Mouse (Mus musculus): Measurements from ENCODE around the gene Inafm1. TPM values are rescaled to one million over a fixed set of nuclear protein-coding genes. Genes with fewer than 3 reads are reported as not detected.
A peak's percentile ranks its signal among the peaks of the same experiment; 100 is the strongest.
"Not testable (repeated sequence)": the region's sequence is repeated elsewhere in the genome, so short reads cannot be mapped to it uniquely, and the experiment has no call there.

Gene Inafm1
- total and polyA plus RNA-seq, 3 experiments = 1.5 to 9.5 (median 7.4) TPM

GRCm38 (mm10) chr7:16255963-16256362 lies 17.5 kb downstream of the Inafm1 start:
- H3K4me2 ChIP-seq (ENCODE audit: insufficient read depth, low read depth, poor library complexity, severe bottlenecking); H3K27me3 ChIP-seq (replicated peaks); dilution Hi-C loops (cut with MboI; ENCODE audit: extremely low pct_ligation_motif_present, extremely low pct_unique_long_range_greater_than_20kb, low sequenced_read_pairs); H3K9ac ChIP-seq (ENCODE audit: insufficient read depth, low read depth); H3K9me3 ChIP-seq (replicated peaks; ENCODE audit: low read length); DNase-seq (ENCODE audit: extremely low read depth); H3K36me3 ChIP-seq (replicated peaks in 1 of 2; ENCODE audit: control insufficient read depth in 1 of 2, insufficient read depth in 1 of 2, low read length in 1 of 2); H3K79me2 ChIP-seq (replicated peaks; ENCODE audit: control insufficient read depth, extremely low read depth, insufficient read depth, poor library complexity, severe bottlenecking); H3K27ac ChIP-seq (ENCODE audit: insufficient read depth, low read depth); H3K4me3 ChIP-seq (replicated peaks in 1 of 3; ENCODE audit: low read depth in 2 of 3, low read length in 2 of 3, poor library complexity in 1 of 3): not testable (repeated sequence)
- H3K4me1 ChIP-seq (ENCODE audit: control insufficient read depth in 1 of 2, insufficient read depth in 2 of 2) = peaks cover under 1 to 23% of the 10 kb centered on the region in 2 experiments
- TF ChIP-seq CTCF (conservative IDR thresholded peaks at IDR 0.05 in 1 of 2, IDR thresholded peaks at IDR 0.05 in 1 of 2; ENCODE audit: low read depth in 2 of 2, low read length in 2 of 2) (peak in 1 of 2 experiments; percentile 15; a peak in 1 of 4 replicates), TBP (conservative IDR thresholded peaks at IDR 0.05; ENCODE audit: low read depth, low read length) (0 out of 2 replicates have a peak, but pooled peaks have one; percentile 84)
- in situ Hi-C loops (cut with MboI; ENCODE audit: low pct_ligation_motif_present, low pct_unique_long_range_greater_than_20kb, low sequenced_read_pairs) = loop anchor here (10.0 to 25.0 kb wide), 2 partner anchors 61 to 194 kb away; partner anchors contain the start of gene Zfp541

- no peak overlapping the region for H3K4me3 ChIP-seq (replicated peaks in 1 of 3; ENCODE audit: low read depth in 2 of 3, low read length in 2 of 3, poor library complexity in 1 of 3)
- TF ChIP-seq KAT2A (IDR thresholded peaks at IDR 0.05; ENCODE audit: insufficient replicate concordance, low read length) = 0 out of 2 replicates have a peak, but pooled peaks have one; percentile 56
- peak; percentile 71 for TF ChIP-seq BHLHE40 (IDR thresholded peaks at IDR 0.05; ENCODE audit: low read depth, low read length)
- TF ChIP-seq ETS1 (conservative IDR thresholded peaks at IDR 0.05; ENCODE audit: low read depth, low read length) = peak; percentile 62
- TF ChIP-seq ZMIZ1 (IDR thresholded peaks at IDR 0.05; ENCODE audit: low read depth, low read length) = no peak
- TF ChIP-seq MAX (IDR thresholded peaks at IDR 0.05; ENCODE audit: low read length) = no peak
- TF ChIP-seq EP300 (IDR thresholded peaks at IDR 0.05; ENCODE audit: low read length) = peak; percentile 47; the same call in 1 of the 2 replicates
- no peak for TF ChIP-seq USF1 (IDR thresholded peaks at IDR 0.05; ENCODE audit: low read depth, low read length)
- no peak for TF ChIP-seq PAX5 (IDR thresholded peaks at IDR 0.05; ENCODE audit: low read length)
- TF ChIP-seq NELFE (IDR thresholded peaks at IDR 0.05; ENCODE audit: low read depth, low read length) = no peak
- peak; percentile 29; the same call in 1 of the 2 replicates for TF ChIP-seq IRF4 (IDR thresholded peaks at IDR 0.05; ENCODE audit: low read depth, low read length)
- TF ChIP-seq TCF12 (IDR thresholded peaks at IDR 0.05; ENCODE audit: low read depth, low read length) = 0 out of 2 replicates have a peak, but pooled peaks have one; percentile 18
- 0 out of 2 replicates have a peak, but pooled peaks have one; percentile 27 for TF ChIP-seq MAFK (IDR thresholded peaks at IDR 0.05; ENCODE audit: insufficient replicate concordance, low read length)
- dilution Hi-C loops (cut with MboI; ENCODE audit: extremely low pct_ligation_motif_present, extremely low pct_unique_long_range_greater_than_20kb, low sequenced_read_pairs) (no loop called here), in situ Hi-C loops (cut with MboI; ENCODE audit: low pct_ligation_motif_present, low pct_unique_long_range_greater_than_20kb, low sequenced_read_pairs) (loop anchor here (10.0 to 25.0 kb wide), 2 partner anchors 59 to 192 kb away; partner anchors contain the start of gene Zfp541)
- H3K27ac ChIP-seq (ENCODE audit: insufficient read depth, low read depth) = no peak overlapping the region
- no peaks in the 10 kb centered on the region for H3K36me3 ChIP-seq (replicated peaks in 1 of 2; ENCODE audit: control insufficient read depth in 1 of 2, insufficient read depth in 1 of 2, low read length in 1 of 2)
- H3K9ac ChIP-seq (ENCODE audit: insufficient read depth, low read depth) = no peak overlapping the region
- no peaks in the 10 kb centered on the region for H3K79me2 ChIP-seq (replicated peaks; ENCODE audit: control insufficient read depth, extremely low read depth, insufficient read depth, poor library complexity, severe bottlenecking)
- no peaks in the 10 kb centered on the region for H3K27me3 ChIP-seq (replicated peaks)
- peaks cover 5 to 28% of the 10 kb centered on the region in 2 experiments for H3K4me1 ChIP-seq (ENCODE audit: control insufficient read depth in 1 of 2, insufficient read depth in 2 of 2)
- H3K4me2 ChIP-seq (ENCODE audit: insufficient read depth, low read depth, poor library complexity, severe bottlenecking) = no peak overlapping the region
- DNase-seq (ENCODE audit: extremely low read depth) = peak; percentile 72
- H3K9me3 ChIP-seq (replicated peaks; ENCODE audit: low read length) = no peaks in the 10 kb centered on the region
Measured at GRCm38 (mm10) chr7:16254195-16254594, 19.2 kb downstream of the Inafm1 start.
